Mouse (Mus musculus) heart, adult 2 months (tissue): Measurements from ENCODE around the gene Ccnk. TPM values are rescaled to one million over a fixed set of nuclear protein-coding genes. Genes with fewer than 3 reads are reported as not detected.

Experiments
- DNase-seq, 2 experiments: peaks; one replicate each; pipeline ENCODE4 v3.0.0; 2021
- H3K27ac ChIP-seq: fragments of 200-600 bp; 2 replicates; pipeline ENCODE4 v1.8.1; 2022
- H3K27me3 ChIP-seq: fragments of 200-500 bp; 2 replicates; pipeline ENCODE4 v1.6.1; 2012; ENCODE audit warnings: mild to moderate bottlenecking, low read length, inconsistent platforms, mixed read lengths; ENCODE audit not compliant: control insufficient read depth, insufficient read depth
- H3K36me3 ChIP-seq: fragments of 200-500 bp; 2 replicates; pipeline ENCODE4 v1.6.1; 2012; ENCODE audit warnings: low read length, inconsistent platforms; ENCODE audit not compliant: control insufficient read depth, insufficient read depth
- H3K4me1 ChIP-seq: fragments of 200-500 bp; 2 replicates; pipeline ENCODE4 v1.6.1; 2011; ENCODE audit warnings: low read length; ENCODE audit not compliant: control insufficient read depth, insufficient read depth
- H3K4me3 ChIP-seq: fragments of 200-600 bp; 2 replicates; pipeline ENCODE4 v1.8.1; 2022
- H3K79me2 ChIP-seq: fragments of 200-500 bp; replicated peaks from 2 replicates; pipeline ENCODE4 v1.6.1; 2012; ENCODE audit warnings: mild to moderate bottlenecking, inconsistent platforms, low read length, moderate library complexity, mixed read lengths; ENCODE audit not compliant: control insufficient read depth, insufficient read depth
- H3K9ac ChIP-seq: fragments of 200-500 bp; 2 replicates; pipeline ENCODE4 v1.6.1; 2012; ENCODE audit warnings: low read depth, mild to moderate bottlenecking, control low read depth, inconsistent platforms, low read length, mixed read lengths
- CTCF ChIP-seq: fragments of 200-600 bp; IDR thresholded peaks from 2 replicates; pipeline ENCODE4 v1.8.1; 2022; ENCODE audit warnings: antibody characterized with exemption, mild to moderate bottlenecking, moderate library complexity
- EP300 ChIP-seq: fragments of 200-500 bp; IDR thresholded peaks from 2 replicates; pipeline ENCODE4 v1.6.1; 2011; ENCODE audit warnings: low read depth, low read length, control low read depth; ENCODE audit not compliant: insufficient read depth
- POLR2A ChIP-seq: fragments of 200-500 bp; IDR thresholded peaks from 2 replicates; pipeline ENCODE4 v1.6.1; 2011; ENCODE audit warnings: mild to moderate bottlenecking, low read depth, low read length, control low read depth; ENCODE audit not compliant: insufficient read depth
- WGBS: fragments of 180-500 bp; shearing (Covaris S2); methylation state at CpG from one replicate; pipeline ENCODE4 v1.1.7; 2018; 5-methylcytosine and 5-hydroxymethylcytosine counted together
- intact Hi-C: fragments of 180-260 bp; cut with DNase I; formaldehyde crosslinking; loops from one replicate; pipeline ENCODE4 v1.15.1; 2025
- polyA plus RNA-seq: library from polyadenylated mRNA; depleted of rRNA; stranded (reverse); fragments of >200 nt; gene quantifications from 2 replicates; pipeline ENCODE4 v1.2.3, GENCODE M21; 2012
- total RNA-seq, 2 experiments: library from RNA; stranded (reverse); gene quantifications; 2 replicates each; pipeline ENCODE4 v1.2.3; 2021

Ccnk gene
- total and polyA plus RNA-seq, 3 experiments = 14.8 to 31.9 (median 28.9) TPM

GRCm38 (mm10) chr12:108168909-108169308 is 10.5 kb upstream of the Ccnk start:
- Histone ChIP-seq H3K4me1 (peaks cover 31% of the 10 kb centered on the region), H3K27ac (no peak overlapping the region), H3K36me3 (peaks cover 15% of the 10 kb centered on the region), H3K4me3 (no peak overlapping the region), H3K79me2 (peaks cover 23% of the 10 kb centered on the region), H3K27me3 (no peaks in the 10 kb centered on the region), H3K9ac (no peak overlapping the region)
- WGBS = 10% methylated on average over 3 of the region's 3 CpGs
- TF ChIP-seq EP300 (no peak), POLR2A (no peak), CTCF (no peak)
- intact Hi-C loops = no loop called here
- DNase-seq = no peak

GRCm38 (mm10) chr12:108170467-108170866 is 8.9 kb upstream of the Ccnk start:
- no peak overlapping the region for H3K4me3 ChIP-seq
- no peak for DNase-seq
- no peak overlapping the region for H3K27ac ChIP-seq
- peaks cover 19% of the 10 kb centered on the region for H3K79me2 ChIP-seq
- intact Hi-C loops = no loop called here
- 77% methylated on average over 3 of the region's 3 CpGs for WGBS
- H3K27me3 ChIP-seq = no peaks in the 10 kb centered on the region
- H3K4me1 ChIP-seq = peaks cover 32% of the 10 kb centered on the region
- no peak for TF ChIP-seq CTCF
- TF ChIP-seq POLR2A = no peak
- no peak for TF ChIP-seq EP300
- H3K36me3 ChIP-seq = peaks cover 18% of the 10 kb centered on the region
- H3K9ac ChIP-seq = no peak overlapping the region

- no peaks in the 10 kb centered on the region for H3K27me3 ChIP-seq
- no peak overlapping the region for H3K9ac ChIP-seq
- H3K27ac ChIP-seq = no peak overlapping the region
- DNase-seq = no peak
- intact Hi-C loops = no loop called here
- peaks cover 33% of the 10 kb centered on the region for H3K4me1 ChIP-seq
- TF ChIP-seq EP300 (no peak), POLR2A (no peak), CTCF (no peak)
- H3K79me2 ChIP-seq = peaks cover 16% of the 10 kb centered on the region
- H3K36me3 ChIP-seq = peaks cover 18% of the 10 kb centered on the region
- no peak overlapping the region for H3K4me3 ChIP-seq
These were observed 8.0 kb upstream of the Ccnk start for GRCm38 (mm10) chr12:108171336-108171735.

GRCm38 (mm10) chr12:108172639-108173038 is 6.7 kb upstream of the Ccnk start:
- 40% methylated on average over 4 of the region's 4 CpGs for WGBS
- intact Hi-C loops = no loop called here
- TF ChIP-seq POLR2A (no peak), CTCF (no peak), EP300 (no peak)

GRCm38 (mm10) chr12:108174606-108175505 is 4.5 kb upstream of the Ccnk start:
- Histone ChIP-seq H3K9ac (no peak overlapping the region), H3K27me3 (no peaks in the 10 kb centered on the region), H3K4me3 (no peak overlapping the region), H3K4me1 (peaks cover 28% of the 10 kb centered on the region), H3K27ac (no peak overlapping the region), H3K36me3 (peaks cover 25% of the 10 kb centered on the region), H3K79me2 (peaks cover 16% of the 10 kb centered on the region)
- no peak for TF ChIP-seq POLR2A
- no peak for TF ChIP-seq EP300
- TF ChIP-seq CTCF = no peak
- intact Hi-C loops = no loop called here
- DNase-seq = no peak
- 66% methylated on average over 8 of the region's 8 CpGs for WGBS

More at GRCm38 (mm10) chr12:108172639-108173038, 6.7 kb upstream of the Ccnk start:
- Histone ChIP-seq H3K27ac (no peak overlapping the region), H3K27me3 (no peaks in the 10 kb centered on the region), H3K9ac (no peak overlapping the region), H3K79me2 (peaks cover 18% of the 10 kb centered on the region), H3K4me1 (peaks cover 35% of the 10 kb centered on the region), H3K36me3 (peaks cover 28% of the 10 kb centered on the region), H3K4me3 (no peak overlapping the region)
- DNase-seq = no peak

GRCm38 (mm10) chr12:108176366-108176765 is 3.0 kb upstream of the Ccnk start:
- Histone ChIP-seq H3K79me2 (peaks cover 18% of the 10 kb centered on the region), H3K27me3 (no peaks in the 10 kb centered on the region), H3K4me1 (peaks cover 29% of the 10 kb centered on the region), H3K4me3 (no peak overlapping the region), H3K9ac (no peak overlapping the region; the same call in 1 of the 2 replicates), H3K27ac (no peak overlapping the region; the same call in 1 of the 2 replicates), H3K36me3 (peaks cover 28% of the 10 kb centered on the region)
- no peak for DNase-seq
- intact Hi-C loops = no loop called here
- TF ChIP-seq EP300 (no peak), CTCF (no peak), POLR2A (no peak)
- 52% methylated on average over 3 of the region's 3 CpGs for WGBS
